Mouse (Mus musculus) E14TG2a.4 (cell line): ENCODE data around the gene Ahcyl2.

ENCODE experiments used
- H3K27me3 ChIP-seq: 2 replicates; pipeline ENCODE4 v1.6.1; 2014; ENCODE audit warnings: low read length, control low read depth; ENCODE audit not compliant: insufficient read depth
- H3K36me3 ChIP-seq: 2 replicates; pipeline ENCODE4 v1.6.1; 2014; ENCODE audit warnings: low read length, control low read depth; ENCODE audit not compliant: insufficient read depth
- H3K4me1 ChIP-seq: replicated peaks from 2 replicates; pipeline ENCODE4 v1.6.1; 2014; ENCODE audit warnings: low read depth, low read length, control low read depth
- H3K4me3 ChIP-seq: replicated peaks from 2 replicates; pipeline ENCODE4 v1.5.1; 2014; ENCODE audit warnings: mild to moderate bottlenecking, low read length
- H3K9me3 ChIP-seq: 2 replicates; pipeline ENCODE4 v1.6.1; 2014; ENCODE audit warnings: low read length, control low read depth
- CTCF ChIP-seq: conservative IDR thresholded peaks from 2 replicates; pipeline ENCODE4 v1.5.1; 2014; ENCODE audit warnings: low read length
- NANOG ChIP-seq: IDR thresholded peaks from 2 replicates; pipeline ENCODE4 v1.6.1; 2014; ENCODE audit warnings: borderline replicate concordance, low read length, mixed read lengths
- POU5F1 ChIP-seq: IDR thresholded peaks from 2 replicates; pipeline ENCODE4 v1.6.1; 2014; ENCODE audit warnings: low read length, borderline replicate concordance

Ahcyl2 gene

GRCm38 (mm10) chr6:29910631-29911030 lies 142.8 kb downstream of the Ahcyl2 start:
- Histone ChIP-seq H3K4me3 (no peak overlapping the region), H3K9me3 (no peaks in the 10 kb centered on the region), H3K36me3 (peaks cover 24% of the 10 kb centered on the region), H3K4me1 (peaks cover 2% of the 10 kb centered on the region), H3K27me3 (peaks cover 7% of the 10 kb centered on the region)
- no peak for TF ChIP-seq CTCF
- TF ChIP-seq POU5F1, result no peak
- TF ChIP-seq NANOG, result no peak

DNA sequence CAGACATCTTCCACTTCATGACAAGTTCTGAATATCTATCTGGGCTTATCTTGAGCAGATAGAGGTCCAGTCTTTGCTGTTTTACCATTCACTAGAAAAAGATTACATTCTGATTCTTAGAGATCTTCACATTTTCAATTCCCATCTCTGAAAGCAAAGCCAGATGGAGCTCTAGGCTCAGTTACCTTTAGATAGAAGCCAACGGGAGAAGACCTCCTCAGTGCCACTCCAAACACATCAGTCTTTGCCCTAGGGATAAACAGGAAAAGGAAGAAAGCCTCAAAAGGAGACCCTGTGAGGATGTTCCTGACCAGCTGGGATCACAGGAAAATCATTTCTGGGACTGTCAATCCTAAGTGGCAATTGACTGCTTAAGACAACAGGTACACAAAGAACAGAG lies 145.9 kb downstream of the Ahcyl2 start:
- peaks cover 27% of the 10 kb centered on the region for H3K27me3 ChIP-seq
- H3K4me1 ChIP-seq, result peaks cover 16% of the 10 kb centered on the region

DNA sequence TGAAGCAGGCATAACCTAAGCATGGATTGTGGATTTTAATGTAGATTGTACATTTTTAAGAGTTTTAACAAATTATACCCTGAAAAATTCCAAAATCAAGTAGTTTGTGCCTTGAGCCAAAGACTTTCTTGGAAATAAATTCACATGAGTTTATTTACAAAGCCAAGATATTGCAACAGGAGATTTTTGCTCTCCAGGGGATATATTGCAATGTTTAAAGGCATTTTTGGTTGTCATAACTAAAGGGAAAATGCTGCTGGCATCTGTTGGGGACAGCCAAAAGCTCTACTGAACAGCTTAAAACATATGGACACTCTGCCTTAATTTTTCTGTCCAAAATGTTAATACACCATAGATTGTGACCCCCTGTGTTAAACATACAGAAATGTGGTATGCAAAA lies 146.3 kb downstream of the Ahcyl2 start:
- peaks cover 16% of the 10 kb centered on the region for H3K4me1 ChIP-seq
- H3K27me3 ChIP-seq, result peaks cover 32% of the 10 kb centered on the region
- H3K4me3 ChIP-seq, result no peak overlapping the region
- peaks cover 6% of the 10 kb centered on the region for H3K36me3 ChIP-seq
- H3K9me3 ChIP-seq, result no peaks in the 10 kb centered on the region
- no peak for TF ChIP-seq NANOG
- TF ChIP-seq CTCF, result no peak
- no peak for TF ChIP-seq POU5F1

More for the DNA sequence above, 145.9 kb downstream of the Ahcyl2 start:
- H3K4me3 ChIP-seq, result no peak overlapping the region
- peaks cover 10% of the 10 kb centered on the region for H3K36me3 ChIP-seq
- TF ChIP-seq NANOG, result no peak
- no peak for TF ChIP-seq CTCF
- TF ChIP-seq POU5F1, result no peak
- no peaks in the 10 kb centered on the region for H3K9me3 ChIP-seq

DNA sequence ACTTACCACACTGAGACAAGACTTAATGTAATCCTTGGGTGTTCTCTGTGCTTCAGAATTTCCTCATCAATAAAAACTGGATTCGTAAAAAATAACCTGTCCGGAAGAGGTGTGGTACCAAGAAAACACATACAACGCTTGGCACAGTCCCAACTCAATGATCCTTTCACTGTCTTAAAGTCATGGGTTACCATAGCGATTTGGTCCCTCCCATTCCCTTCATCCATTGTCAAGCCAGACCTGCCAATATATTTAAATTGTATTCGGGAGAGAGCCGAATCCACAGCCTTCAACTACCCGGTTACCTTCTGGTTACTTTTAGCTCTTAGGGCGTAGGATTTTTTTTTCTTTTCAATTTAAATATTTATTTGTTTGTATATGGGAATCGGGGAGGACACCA lies 148.0 kb downstream of the Ahcyl2 start:
- peaks cover 44% of the 10 kb centered on the region for H3K27me3 ChIP-seq
- peak overlapping the region; percentile 97 for H3K4me3 ChIP-seq
- H3K36me3 ChIP-seq, result peaks cover 3% of the 10 kb centered on the region; the same call in 1 of the 2 replicates
- no peaks in the 10 kb centered on the region for H3K9me3 ChIP-seq
- TF ChIP-seq POU5F1, result no peak
- TF ChIP-seq NANOG, result no peak
- TF ChIP-seq CTCF, result no peak
- peaks cover 16% of the 10 kb centered on the region for H3K4me1 ChIP-seq

GRCm38 (mm10) chr6:29916530-29917382 lies 148.9 kb downstream of the Ahcyl2 start, which contains the start of gene Strip2:
Strip2 (plus strand) TSS chr6:29917012.
- H3K4me1 ChIP-seq, result peaks cover 16% of the 10 kb centered on the region
- peak within 1 kb of the TSS; percentile 97 for H3K4me3 ChIP-seq
- no peaks in the 10 kb centered on the region for H3K9me3 ChIP-seq
- H3K27me3 ChIP-seq, result peaks cover 46% of the 10 kb centered on the region
- TF ChIP-seq CTCF (no peak), POU5F1 (no peak), NANOG (no peak)
- H3K36me3 ChIP-seq, result no peaks in the 10 kb centered on the region

- Histone ChIP-seq H3K4me1 (peaks cover 16% of the 10 kb centered on the region), H3K9me3 (no peaks in the 10 kb centered on the region), H3K4me3 (peak overlapping the region; percentile 97), H3K27me3 (peaks cover 46% of the 10 kb centered on the region), H3K36me3 (no peaks in the 10 kb centered on the region)
- no peak for TF ChIP-seq NANOG
- no peak for TF ChIP-seq POU5F1
- no peak for TF ChIP-seq CTCF
These were observed 149.5 kb downstream of the Ahcyl2 start for GRCm38 (mm10) chr6:29917383-29917720.

DNA sequence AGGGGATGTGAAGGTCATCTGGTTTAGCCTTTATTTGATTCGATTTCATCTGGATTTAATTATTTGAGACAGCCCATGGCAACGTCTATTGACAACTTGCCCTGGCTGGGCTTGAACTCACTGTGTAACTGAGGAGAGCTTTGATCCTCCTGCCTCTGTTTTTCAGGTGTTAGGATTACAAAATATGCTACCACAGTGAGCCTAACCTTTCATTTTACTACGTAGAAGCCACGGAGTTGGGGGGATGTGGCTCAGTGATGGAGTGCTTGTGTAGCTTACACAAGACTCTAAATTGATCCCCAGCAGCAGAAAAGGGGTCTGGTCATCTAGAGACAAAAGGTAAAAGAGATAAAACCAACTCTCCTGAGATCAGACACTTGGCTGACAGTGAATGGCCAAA lies 150.1 kb downstream of the Ahcyl2 start:
- no peak for TF ChIP-seq CTCF
- no peak for TF ChIP-seq POU5F1
- TF ChIP-seq NANOG, result no peak
- peaks cover 16% of the 10 kb centered on the region for H3K4me1 ChIP-seq

DNA sequence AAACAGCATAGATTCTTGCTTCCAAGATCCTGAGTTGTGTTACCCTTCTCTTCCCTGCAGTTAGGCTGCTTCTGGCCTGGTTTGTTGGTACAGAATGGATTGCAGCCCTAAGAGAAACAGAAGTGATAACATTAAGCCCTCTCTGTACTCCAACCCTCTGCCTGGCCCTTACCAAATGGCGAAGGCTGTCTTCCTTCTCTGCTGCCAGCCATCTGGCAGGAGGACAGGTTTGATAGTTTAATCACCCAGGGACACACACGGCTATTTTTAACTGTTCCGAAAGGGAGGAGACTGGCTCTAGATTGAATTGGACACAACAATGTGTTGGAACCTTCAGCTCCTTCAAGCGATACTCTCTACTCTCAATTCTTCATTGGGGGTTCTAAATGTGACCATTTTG lies 155.7 kb downstream of the Ahcyl2 start:
- H3K27me3 ChIP-seq, result peaks cover 26% of the 10 kb centered on the region
- H3K36me3 ChIP-seq, result no peaks in the 10 kb centered on the region
- TF ChIP-seq CTCF (no peak), POU5F1 (no peak), NANOG (no peak)
- H3K4me3 ChIP-seq, result no peak overlapping the region
- H3K4me1 ChIP-seq, result peaks cover 12% of the 10 kb centered on the region
- no peaks in the 10 kb centered on the region for H3K9me3 ChIP-seq

More for the DNA sequence above, 150.1 kb downstream of the Ahcyl2 start:
- H3K27me3 ChIP-seq, result peaks cover 46% of the 10 kb centered on the region
- no peaks in the 10 kb centered on the region for H3K9me3 ChIP-seq
- no peaks in the 10 kb centered on the region for H3K36me3 ChIP-seq
- H3K4me3 ChIP-seq, result peak overlapping the region; percentile 97

GRCm38 (mm10) chr6:29925594-29926219 lies 157.9 kb downstream of the Ahcyl2 start:
- Histone ChIP-seq H3K36me3 (no peaks in the 10 kb centered on the region), H3K27me3 (peaks cover 9% of the 10 kb centered on the region), H3K9me3 (no peaks in the 10 kb centered on the region), H3K4me3 (no peak overlapping the region), H3K4me1 (peaks cover 12% of the 10 kb centered on the region)
- TF ChIP-seq CTCF (no peak), NANOG (peak; percentile 34; the same call in 1 of the 2 replicates), POU5F1 (no peak)
